Mouse (Mus musculus): ENCODE measurements around the gene Rbp2. TPM values are rescaled to one million over a fixed set of nuclear protein-coding genes. Genes with fewer than 3 reads are reported as not detected.

Gene Rbp2
- total RNA-seq (2023), result not detected

GRCm38 (mm10) chr9:98485815-98486214, at the start of gene Rbp2:
Gene Rbp2, plus strand, starts transcription at chr9:98486115.

Other genes with a start within 250 kb of the Rbp2 start
- 1 to 10 TPM; 5.8 to 5.9 TPM for gene Nmnat3, start 198.7 kb upstream of the Rbp2 start, total RNA-seq (2023)
- gene Rbp1, start 63.2 kb upstream of the Rbp2 start, total RNA-seq (2023), result under 1 TPM in 1 of 2 experiments, not detected in 1; 0.41 TPM
- 100 to 1,000 TPM in 1 of 2 experiments, 10 to 100 TPM in 1; 90.2 to 103 TPM for gene Copb2, start 77.6 kb downstream of the Rbp2 start, total RNA-seq (2023)
- gene Mrps22, start 115.5 kb downstream of the Rbp2 start, total RNA-seq (2023), result 10 to 100 TPM; 14.4 to 16.0 TPM

Data from B cell, adult 67 days (primary cell).